Mouse (Mus musculus): Measurements from ENCODE around the gene Zzz3. TPM values are rescaled to one million over a fixed set of nuclear protein-coding genes. Genes with fewer than 3 reads are reported as not detected.
A peak's percentile ranks its signal among the peaks of the same experiment; 100 is the strongest.

Zzz3 gene
- polyA plus RNA-seq, 1 experiment: 19.1 TPM

DNA sequence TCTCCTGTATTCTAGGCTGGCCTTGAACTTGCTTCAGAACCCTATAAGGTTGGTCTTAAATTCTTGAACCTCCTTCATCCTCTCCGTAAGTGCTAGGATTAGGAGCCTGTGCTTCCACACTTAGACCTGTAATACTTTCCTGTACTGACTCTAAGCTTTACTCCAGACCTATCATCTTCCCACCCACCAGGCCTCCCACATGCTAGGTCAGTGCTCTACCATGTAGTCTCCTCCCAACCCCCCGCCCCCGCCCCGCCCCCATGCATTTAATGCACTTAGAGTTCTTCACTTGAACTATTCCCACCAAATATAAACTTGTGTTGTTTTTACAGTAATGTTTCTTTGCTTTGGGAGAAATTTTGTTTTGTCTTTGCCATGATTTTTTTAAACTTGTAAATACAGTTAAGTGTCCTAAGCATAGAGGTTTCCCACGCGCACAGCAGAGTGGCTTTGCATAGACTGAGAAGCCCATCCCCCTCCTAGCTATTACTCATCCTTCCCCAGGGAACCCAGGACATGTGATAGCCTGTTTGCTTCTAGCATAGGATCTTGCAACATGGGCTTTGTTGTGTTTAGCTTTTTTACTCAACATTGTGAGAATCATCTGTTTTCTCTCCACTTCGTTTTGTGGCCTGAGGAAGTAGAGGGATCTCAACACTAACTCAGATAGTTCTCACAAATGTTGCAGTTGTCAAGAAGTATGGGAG is 6.8 kb downstream of the Zzz3 start:
- Histone ChIP-seq H3K36me3 (ENCODE audit: control insufficient read depth, insufficient read depth, low read length) (no peaks in the 10 kb centered on the region), H3K4me1 (ENCODE audit: control insufficient read depth, insufficient read depth, low read length) (peaks cover 57% of the 10 kb centered on the region), H3K4me3 (ENCODE audit: insufficient read depth, low read depth, low read length) (no peak overlapping the region), H3K27ac (ENCODE audit: insufficient read depth, low read depth, low read length) (peak overlapping the region; percentile 69; the same call in 1 of the 2 replicates), H3K27me3 (replicated peaks; ENCODE audit: control insufficient read depth, insufficient read depth, low read length) (no peaks in the 10 kb centered on the region)
- DNase-seq: peak; percentile 62
- WGBS: 53% methylated on average over 7 of the region's 7 CpGs
- TF ChIP-seq CTCF (conservative IDR thresholded peaks at IDR 0.05; ENCODE audit: insufficient read depth, insufficient read length, low read depth, low read length) (no peak), POLR2A (IDR thresholded peaks at IDR 0.05; ENCODE audit: low read depth, low read length) (no peak)

- TF ChIP-seq POLR2A (IDR thresholded peaks at IDR 0.05; ENCODE audit: low read depth, low read length) (no peak), CTCF (conservative IDR thresholded peaks at IDR 0.05; ENCODE audit: insufficient read depth, insufficient read length, low read depth, low read length) (no peak)
- no peaks in the 10 kb centered on the region for H3K27me3 ChIP-seq (replicated peaks; ENCODE audit: control insufficient read depth, insufficient read depth, low read length)
- H3K4me1 ChIP-seq (ENCODE audit: control insufficient read depth, insufficient read depth, low read length): peaks cover 56% of the 10 kb centered on the region
- no peak for DNase-seq
- H3K27ac ChIP-seq (ENCODE audit: insufficient read depth, low read depth, low read length): peak overlapping the region; percentile 69; the same call in 1 of the 2 replicates
- H3K36me3 ChIP-seq (ENCODE audit: control insufficient read depth, insufficient read depth, low read length): no peaks in the 10 kb centered on the region
- H3K4me3 ChIP-seq (ENCODE audit: insufficient read depth, low read depth, low read length): no peak overlapping the region
- 50% methylated on average over 3 of the region's 3 CpGs for WGBS
Measured at GRCm38 (mm10) chr3:152402671-152403066, 7.4 kb downstream of the Zzz3 start.

DNA sequence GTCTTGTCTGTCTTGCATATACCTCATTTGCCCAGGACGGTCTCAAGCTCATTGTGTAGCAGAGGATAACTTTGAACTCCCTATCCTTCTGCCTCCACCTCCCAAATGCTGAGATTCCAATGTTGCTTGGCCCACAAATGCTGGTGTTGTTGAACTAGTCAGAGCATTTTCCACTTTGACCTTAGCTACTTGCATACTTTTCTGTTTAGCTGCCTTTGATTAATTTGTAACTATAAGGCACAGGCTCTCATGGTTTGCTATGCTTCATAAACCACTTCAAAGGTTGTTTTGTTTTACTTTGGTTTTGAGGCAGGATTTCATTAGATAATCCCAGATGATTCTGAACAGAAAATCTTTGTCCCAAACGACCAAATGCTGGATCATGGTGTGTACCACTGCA is 8.6 kb downstream of the Zzz3 start:
- no peaks in the 10 kb centered on the region for H3K36me3 ChIP-seq (ENCODE audit: control insufficient read depth, insufficient read depth, low read length)
- DNase-seq: peak; percentile 86
- 39% methylated on average over 2 of the region's 2 CpGs for WGBS
- H3K4me3 ChIP-seq (ENCODE audit: insufficient read depth, low read depth, low read length): no peak overlapping the region
- peaks cover 54% of the 10 kb centered on the region for H3K4me1 ChIP-seq (ENCODE audit: control insufficient read depth, insufficient read depth, low read length)
- H3K27me3 ChIP-seq (replicated peaks; ENCODE audit: control insufficient read depth, insufficient read depth, low read length): no peaks in the 10 kb centered on the region
- no peak for TF ChIP-seq POLR2A (IDR thresholded peaks at IDR 0.05; ENCODE audit: low read depth, low read length)
- TF ChIP-seq CTCF (conservative IDR thresholded peaks at IDR 0.05; ENCODE audit: insufficient read depth, insufficient read length, low read depth, low read length): no peak
- H3K27ac ChIP-seq (ENCODE audit: insufficient read depth, low read depth, low read length): peak overlapping the region; percentile 98

DNA sequence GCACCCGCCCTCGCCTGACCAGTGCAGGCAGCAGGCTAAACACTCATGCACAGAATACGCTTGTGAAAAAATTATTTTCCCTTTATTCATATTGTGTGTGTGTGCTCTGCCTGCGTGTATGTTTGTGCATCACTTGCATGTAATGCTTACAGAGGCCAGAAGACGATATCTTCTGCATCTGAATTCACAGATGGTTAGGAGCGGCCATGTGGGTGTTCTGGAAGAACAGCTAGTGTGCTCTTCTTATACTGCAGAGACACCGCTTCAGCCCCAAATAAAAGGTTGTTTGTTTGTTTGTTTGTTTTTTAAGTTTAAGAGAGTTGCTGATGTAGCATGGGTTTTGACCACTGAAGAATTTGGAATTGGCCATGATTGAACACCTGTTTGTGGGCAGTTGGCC is 10.1 kb downstream of the Zzz3 start:
- DNase-seq: no peak
- no peaks in the 10 kb centered on the region for H3K27me3 ChIP-seq (replicated peaks; ENCODE audit: control insufficient read depth, insufficient read depth, low read length)
- peak overlapping the region; percentile 23; the same call in 1 of the 2 replicates for H3K27ac ChIP-seq (ENCODE audit: insufficient read depth, low read depth, low read length)
- no peaks in the 10 kb centered on the region for H3K36me3 ChIP-seq (ENCODE audit: control insufficient read depth, insufficient read depth, low read length)
- peaks cover 47% of the 10 kb centered on the region for H3K4me1 ChIP-seq (ENCODE audit: control insufficient read depth, insufficient read depth, low read length)
- no peak overlapping the region for H3K4me3 ChIP-seq (ENCODE audit: insufficient read depth, low read depth, low read length)
- WGBS: 90% methylated on average over 7 of the region's 7 CpGs
- TF ChIP-seq POLR2A (IDR thresholded peaks at IDR 0.05; ENCODE audit: low read depth, low read length): no peak
- TF ChIP-seq CTCF (conservative IDR thresholded peaks at IDR 0.05; ENCODE audit: insufficient read depth, insufficient read length, low read depth, low read length): no peak

DNA sequence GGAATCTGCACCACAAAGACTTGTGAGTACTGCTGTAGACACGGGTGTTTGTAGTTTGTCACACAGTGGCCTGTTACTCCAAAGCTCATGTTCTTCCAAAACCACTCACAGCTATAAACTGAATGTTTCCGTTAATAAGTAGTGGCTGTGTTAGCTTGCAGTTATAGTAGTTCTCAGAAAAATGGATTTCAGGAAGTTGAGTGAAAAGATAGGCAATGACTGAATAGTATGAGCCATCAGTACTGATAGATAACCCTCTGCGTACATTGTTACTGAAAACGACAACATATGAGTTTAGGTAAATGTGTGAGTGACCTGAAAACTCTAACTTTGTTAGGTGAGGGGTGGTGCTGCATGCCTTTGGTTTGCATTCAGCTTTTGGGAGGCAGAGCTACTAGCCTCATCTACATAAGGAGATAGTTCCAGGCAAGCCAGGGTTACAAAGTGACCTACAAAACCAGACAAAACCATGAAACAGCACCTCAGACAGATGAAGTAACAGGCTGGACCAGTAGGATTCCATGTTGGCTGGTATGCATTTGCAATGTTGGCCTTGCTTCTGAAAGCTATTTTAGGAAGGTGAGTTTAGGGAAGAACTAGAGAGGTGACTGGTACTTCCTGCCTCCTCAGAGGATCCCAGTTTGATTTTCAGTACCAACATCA is 10.8 kb downstream of the Zzz3 start:
- H3K36me3 ChIP-seq (ENCODE audit: control insufficient read depth, insufficient read depth, low read length): no peaks in the 10 kb centered on the region
- 38% methylated on average over 4 of the region's 4 CpGs for WGBS
- TF ChIP-seq POLR2A (IDR thresholded peaks at IDR 0.05; ENCODE audit: low read depth, low read length): no peak
- no peak for TF ChIP-seq CTCF (conservative IDR thresholded peaks at IDR 0.05; ENCODE audit: insufficient read depth, insufficient read length, low read depth, low read length)

DNA sequence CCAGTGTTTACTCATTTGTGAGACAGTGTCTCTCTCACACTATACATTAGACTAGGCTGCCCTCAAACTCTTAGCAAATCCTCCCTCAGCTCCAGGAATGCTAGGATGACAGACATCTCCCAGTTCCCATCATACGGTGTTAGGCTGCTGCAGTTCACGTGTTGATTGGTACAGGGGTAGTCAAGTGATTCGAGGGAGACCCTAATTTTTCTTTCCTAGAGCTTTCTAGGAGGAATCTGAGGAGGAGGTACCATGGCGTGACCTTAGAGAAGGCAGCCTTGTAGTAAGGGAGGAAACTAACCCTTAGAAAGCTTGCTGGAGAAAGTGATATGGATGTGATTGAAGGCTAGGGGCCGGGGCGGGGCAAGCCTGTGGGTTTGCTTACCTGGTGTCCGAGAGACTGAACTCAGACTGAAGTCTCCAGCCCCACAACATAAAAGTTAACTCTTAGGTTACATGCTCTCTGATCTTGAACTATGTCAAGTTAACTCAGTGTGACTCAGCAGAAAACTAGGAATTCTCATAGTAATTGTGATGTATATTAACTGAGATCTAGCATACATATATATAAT is 15.8 kb downstream of the Zzz3 start:
- Histone ChIP-seq H3K4me1 (ENCODE audit: control insufficient read depth, insufficient read depth, low read length) (peaks cover 26% of the 10 kb centered on the region), H3K27me3 (replicated peaks; ENCODE audit: control insufficient read depth, insufficient read depth, low read length) (no peaks in the 10 kb centered on the region), H3K4me3 (ENCODE audit: insufficient read depth, low read depth, low read length) (no peak overlapping the region), H3K27ac (ENCODE audit: insufficient read depth, low read depth, low read length) (no peak overlapping the region; the same call in 1 of the 2 replicates), H3K36me3 (ENCODE audit: control insufficient read depth, insufficient read depth, low read length) (no peaks in the 10 kb centered on the region)
- no peak for DNase-seq
- no peak for TF ChIP-seq POLR2A (IDR thresholded peaks at IDR 0.05; ENCODE audit: low read depth, low read length)
- TF ChIP-seq CTCF (conservative IDR thresholded peaks at IDR 0.05; ENCODE audit: insufficient read depth, insufficient read length, low read depth, low read length): no peak
- WGBS: 49% methylated on average over 7 of the region's 7 CpGs

More for the DNA sequence above, 10.8 kb downstream of the Zzz3 start:
- Histone ChIP-seq H3K27me3 (replicated peaks; ENCODE audit: control insufficient read depth, insufficient read depth, low read length) (no peaks in the 10 kb centered on the region), H3K4me3 (ENCODE audit: insufficient read depth, low read depth, low read length) (no peak overlapping the region), H3K4me1 (ENCODE audit: control insufficient read depth, insufficient read depth, low read length) (peaks cover 51% of the 10 kb centered on the region), H3K27ac (ENCODE audit: insufficient read depth, low read depth, low read length) (peak overlapping the region; percentile 28; the same call in 1 of the 2 replicates)
- DNase-seq: peak; percentile 21

DNA sequence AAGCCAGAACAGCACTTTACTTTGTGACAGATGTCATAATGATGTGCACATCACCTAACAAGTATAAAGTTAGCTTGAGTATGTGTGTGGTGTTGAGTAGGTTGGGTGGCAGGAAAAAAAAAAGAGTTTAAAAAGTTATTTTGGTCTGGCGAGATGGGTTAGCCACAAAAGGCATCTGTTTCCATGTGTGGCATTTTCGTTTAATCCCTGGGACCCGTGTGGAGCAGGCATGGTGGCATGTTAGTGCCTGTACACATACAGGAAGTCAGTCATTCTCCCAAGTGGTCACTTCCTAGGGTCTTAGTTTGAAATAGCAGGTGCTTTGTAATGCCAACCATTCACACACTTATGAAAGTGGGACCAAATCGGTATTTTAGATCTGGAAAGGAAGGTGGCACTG is 17.1 kb downstream of the Zzz3 start:
- H3K4me1 ChIP-seq (ENCODE audit: control insufficient read depth, insufficient read depth, low read length): peaks cover 19% of the 10 kb centered on the region
- 79% methylated on average over 4 of the region's 4 CpGs for WGBS
- DNase-seq: no peak
- H3K27me3 ChIP-seq (replicated peaks; ENCODE audit: control insufficient read depth, insufficient read depth, low read length): no peaks in the 10 kb centered on the region
- H3K27ac ChIP-seq (ENCODE audit: insufficient read depth, low read depth, low read length): no peak overlapping the region
- H3K36me3 ChIP-seq (ENCODE audit: control insufficient read depth, insufficient read depth, low read length): no peaks in the 10 kb centered on the region
- H3K4me3 ChIP-seq (ENCODE audit: insufficient read depth, low read depth, low read length): no peak overlapping the region
- no peak for TF ChIP-seq CTCF (conservative IDR thresholded peaks at IDR 0.05; ENCODE audit: insufficient read depth, insufficient read length, low read depth, low read length)
- no peak for TF ChIP-seq POLR2A (IDR thresholded peaks at IDR 0.05; ENCODE audit: low read depth, low read length)
